Mouse (Mus musculus) macrophage (primary cell): ENCODE measurements around the gene Klhl5. TPM values are rescaled to one million over a fixed set of nuclear protein-coding genes. Genes with fewer than 3 reads are reported as not detected.

ENCODE experiments used
- H3K27ac ChIP-seq: fragments of 350-480 bp; formaldehyde crosslinking; 2 replicates; pipeline ENCODE4 v1.9.0; 2021
- H3K36me3 ChIP-seq: fragments of 350-480 bp; formaldehyde crosslinking; 2 replicates; pipeline ENCODE4 v1.9.0; 2021; ENCODE audit errors: inconsistent target
- H3K4me3 ChIP-seq: fragments of 350-480 bp; formaldehyde crosslinking; 2 replicates; pipeline ENCODE4 v1.9.0; 2021; ENCODE audit errors: inconsistent target
- H3K79me2 ChIP-seq: fragments of 350-480 bp; formaldehyde crosslinking; 2 replicates; pipeline ENCODE4 v1.9.0; 2021; ENCODE audit errors: inconsistent target
- WGBS: methylation state at CpG from one replicate; pipeline ENCODE4 v1.1.7; 2026; ENCODE audit warnings: inconsistent platforms; ENCODE audit not compliant: missing documents; 5-methylcytosine and 5-hydroxymethylcytosine counted together
- polyA plus RNA-seq: library from polyadenylated mRNA; stranded (reverse); fragments of 250-400 nt; gene quantifications from 3 replicates; pipeline ENCODE4 v1.2.4, GENCODE M21; 2018; ENCODE audit warnings: inconsistent platforms

Gene Klhl5
- polyA plus RNA-seq, 1 experiment from 2014 or later, result 46.4 TPM

DNA sequence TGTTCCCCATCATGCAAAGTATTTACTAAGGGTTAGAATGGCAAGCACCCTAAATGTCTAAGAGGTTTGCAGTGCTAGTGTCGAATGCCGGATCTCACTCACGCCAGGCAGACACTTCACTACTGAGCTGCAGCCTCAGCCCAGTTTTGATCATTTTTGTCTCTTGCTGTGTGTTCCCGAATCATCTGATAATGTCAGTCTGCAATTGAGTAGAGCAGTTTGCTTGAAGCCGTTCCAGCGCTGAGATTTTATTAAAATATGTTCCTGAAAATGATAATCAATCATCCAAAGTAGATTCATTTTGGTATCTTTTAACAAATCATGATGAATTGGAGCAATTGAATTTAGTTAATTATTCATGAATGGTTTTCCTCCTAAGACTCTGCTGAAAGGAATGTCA, 39.4 kb downstream of the Klhl5 start:
- H3K36me3 ChIP-seq, result peaks cover 90% of the 10 kb centered on the region
- H3K79me2 ChIP-seq, result no peaks in the 10 kb centered on the region
- 98% methylated on average over 6 of the region's 6 CpGs for WGBS

DNA sequence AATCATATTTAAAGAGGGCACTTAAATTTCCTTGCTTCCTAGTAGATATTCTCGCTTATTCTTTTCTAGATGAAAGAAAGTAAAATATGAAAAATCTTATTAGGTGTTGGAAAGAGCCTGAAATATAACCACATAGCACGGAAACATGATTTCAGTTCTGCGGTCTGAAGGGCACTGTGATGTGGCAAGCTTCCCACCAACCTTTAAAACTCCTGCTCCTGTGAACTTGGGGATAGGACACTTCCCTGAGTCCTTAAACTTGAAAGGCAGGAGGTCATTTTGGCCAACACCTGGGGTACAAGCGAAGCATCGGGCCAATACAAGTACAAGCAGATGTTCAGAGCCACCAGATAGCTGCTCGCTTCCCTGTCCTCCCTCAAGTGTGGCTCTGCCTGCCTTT, 42.4 kb downstream of the Klhl5 start:
- peaks cover 76% of the 10 kb centered on the region for H3K36me3 ChIP-seq
- H3K79me2 ChIP-seq, result no peaks in the 10 kb centered on the region
- no peak overlapping the region for H3K4me3 ChIP-seq
- WGBS, result 90% methylated on average over 6 of the region's 6 CpGs
- H3K27ac ChIP-seq, result no peak overlapping the region

More for the DNA sequence above, 39.4 kb downstream of the Klhl5 start:
- no peak overlapping the region for H3K4me3 ChIP-seq
- no peak overlapping the region for H3K27ac ChIP-seq

DNA sequence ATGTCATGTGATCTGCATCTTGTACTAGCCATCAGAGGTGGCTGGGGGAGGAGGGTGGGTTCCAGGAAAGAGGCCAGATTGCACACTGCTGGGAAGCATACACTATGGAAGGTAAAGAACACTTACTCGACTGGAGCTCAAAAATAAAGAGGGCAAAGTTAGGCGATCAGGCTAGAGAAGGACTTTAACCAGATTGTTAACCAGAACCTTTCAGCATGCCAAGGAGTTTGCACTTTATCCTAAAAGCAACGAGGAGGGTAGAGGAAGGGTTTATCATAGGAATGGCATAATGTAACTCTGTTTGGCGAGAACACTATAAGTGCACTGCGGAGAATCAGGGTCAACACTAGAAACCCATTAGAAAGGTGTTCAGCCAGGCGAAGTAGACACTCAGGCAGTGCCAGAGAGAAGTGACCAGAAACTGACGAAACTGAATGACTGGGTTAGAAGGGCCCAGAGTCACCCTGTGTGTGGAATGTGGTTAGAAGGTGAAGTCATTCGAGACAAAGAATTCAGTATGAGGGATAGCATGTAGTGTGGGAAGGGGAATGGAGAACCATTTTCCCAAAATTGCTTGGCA, 43.1 kb downstream of the Klhl5 start:
- Histone ChIP-seq H3K79me2 (no peaks in the 10 kb centered on the region), H3K27ac (no peak overlapping the region), H3K4me3 (no peak overlapping the region), H3K36me3 (peaks cover 69% of the 10 kb centered on the region)
- 91% methylated on average over 8 of the region's 8 CpGs for WGBS

DNA sequence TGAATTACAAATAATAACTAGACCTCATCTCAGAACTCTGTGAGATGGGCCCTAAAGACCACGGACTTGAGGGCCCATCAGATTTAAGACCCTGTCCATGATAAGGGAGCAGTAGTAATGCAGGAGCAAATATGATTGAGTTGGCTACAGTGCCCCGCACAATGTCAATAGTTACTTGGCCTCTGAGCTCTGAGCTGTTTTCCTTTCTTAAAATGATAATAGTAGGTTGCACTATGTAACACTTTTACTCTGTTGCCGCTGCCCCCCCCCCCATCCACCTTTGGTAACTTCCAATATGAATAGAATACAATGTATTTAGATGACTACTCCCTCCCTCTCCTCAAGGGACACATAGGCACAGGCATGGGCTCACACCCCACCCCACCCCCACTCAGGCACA, 43.9 kb downstream of the Klhl5 start:
- H3K27ac ChIP-seq, result no peak overlapping the region

DNA sequence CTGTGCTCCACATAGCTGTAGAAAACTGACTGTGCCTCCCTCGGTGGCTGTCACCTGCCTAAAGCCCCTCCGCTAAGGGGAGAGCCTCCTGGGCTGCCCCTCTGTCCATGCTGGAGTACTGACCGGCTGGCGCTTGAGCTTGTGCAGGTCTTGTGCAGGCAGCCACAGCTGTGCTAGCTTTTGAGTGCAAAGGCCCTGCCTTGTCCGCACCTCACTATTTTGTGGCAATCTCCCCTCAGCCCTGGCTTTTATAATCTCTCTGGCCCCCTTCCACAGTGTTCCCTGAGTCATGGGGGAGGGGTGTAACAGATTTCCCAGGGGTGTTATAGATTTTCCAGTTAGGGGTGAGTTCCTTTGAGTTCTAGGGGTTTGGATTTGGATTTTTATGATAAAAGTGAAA, 44.4 kb downstream of the Klhl5 start:
- Histone ChIP-seq H3K4me3 (no peak overlapping the region), H3K36me3 (peaks cover 67% of the 10 kb centered on the region), H3K79me2 (no peaks in the 10 kb centered on the region), H3K27ac (no peak overlapping the region)
- 94% methylated on average over 5 of the region's 5 CpGs for WGBS

More for the DNA sequence above, 43.9 kb downstream of the Klhl5 start:
- H3K79me2 ChIP-seq, result no peaks in the 10 kb centered on the region
- peaks cover 68% of the 10 kb centered on the region for H3K36me3 ChIP-seq
- no peak overlapping the region for H3K4me3 ChIP-seq
- WGBS, result 100% methylated on average over 3 of the region's 3 CpGs

DNA sequence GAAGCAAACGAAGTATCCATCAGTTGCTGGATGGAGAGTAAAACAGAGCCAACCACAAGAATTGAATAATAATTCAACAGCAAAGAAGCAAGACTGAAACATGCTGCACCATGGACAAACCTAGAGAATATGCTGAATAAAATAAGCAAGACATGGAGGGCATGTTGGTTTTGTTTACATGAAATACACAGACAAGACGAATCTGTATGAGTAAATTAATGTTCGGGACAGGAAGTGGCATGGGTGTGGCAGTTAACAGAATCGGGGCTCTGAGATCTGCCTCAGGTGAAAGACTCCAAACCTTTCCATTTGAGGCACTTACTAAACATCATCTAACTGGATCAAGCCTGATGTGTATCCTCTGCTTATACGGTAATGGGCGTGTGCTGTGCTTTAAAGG, 46.9 kb downstream of the Klhl5 start:
- H3K36me3 ChIP-seq, result peaks cover 42% of the 10 kb centered on the region
- H3K4me3 ChIP-seq, result no peak overlapping the region
- H3K27ac ChIP-seq, result no peak overlapping the region
- 91% methylated on average over 6 of the region's 6 CpGs for WGBS
- no peaks in the 10 kb centered on the region for H3K79me2 ChIP-seq

DNA sequence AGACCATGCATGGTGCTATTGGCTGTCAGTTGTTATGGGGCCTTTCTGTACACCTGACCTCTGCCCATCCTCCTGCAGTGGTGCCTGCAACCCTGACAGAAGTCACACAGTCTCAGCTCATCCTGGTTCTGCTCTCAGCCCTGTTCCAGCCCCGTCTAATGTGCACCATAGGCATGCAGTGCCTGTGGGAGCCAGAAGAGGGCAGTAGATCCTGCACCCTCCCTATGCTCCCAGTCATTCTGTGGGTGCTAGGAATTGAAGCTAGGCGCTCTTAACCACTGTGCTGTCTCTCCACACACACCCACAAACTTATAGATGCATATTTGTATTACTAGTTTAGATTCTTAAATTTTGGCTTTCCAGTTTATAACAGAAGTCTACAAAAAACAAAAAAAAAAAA, 49.5 kb downstream of the Klhl5 start:
- Histone ChIP-seq H3K79me2 (no peaks in the 10 kb centered on the region), H3K4me3 (no peak overlapping the region), H3K27ac (no peak overlapping the region), H3K36me3 (peaks cover 44% of the 10 kb centered on the region)
- WGBS, result 86% methylated on average over 2 of the region's 2 CpGs

DNA sequence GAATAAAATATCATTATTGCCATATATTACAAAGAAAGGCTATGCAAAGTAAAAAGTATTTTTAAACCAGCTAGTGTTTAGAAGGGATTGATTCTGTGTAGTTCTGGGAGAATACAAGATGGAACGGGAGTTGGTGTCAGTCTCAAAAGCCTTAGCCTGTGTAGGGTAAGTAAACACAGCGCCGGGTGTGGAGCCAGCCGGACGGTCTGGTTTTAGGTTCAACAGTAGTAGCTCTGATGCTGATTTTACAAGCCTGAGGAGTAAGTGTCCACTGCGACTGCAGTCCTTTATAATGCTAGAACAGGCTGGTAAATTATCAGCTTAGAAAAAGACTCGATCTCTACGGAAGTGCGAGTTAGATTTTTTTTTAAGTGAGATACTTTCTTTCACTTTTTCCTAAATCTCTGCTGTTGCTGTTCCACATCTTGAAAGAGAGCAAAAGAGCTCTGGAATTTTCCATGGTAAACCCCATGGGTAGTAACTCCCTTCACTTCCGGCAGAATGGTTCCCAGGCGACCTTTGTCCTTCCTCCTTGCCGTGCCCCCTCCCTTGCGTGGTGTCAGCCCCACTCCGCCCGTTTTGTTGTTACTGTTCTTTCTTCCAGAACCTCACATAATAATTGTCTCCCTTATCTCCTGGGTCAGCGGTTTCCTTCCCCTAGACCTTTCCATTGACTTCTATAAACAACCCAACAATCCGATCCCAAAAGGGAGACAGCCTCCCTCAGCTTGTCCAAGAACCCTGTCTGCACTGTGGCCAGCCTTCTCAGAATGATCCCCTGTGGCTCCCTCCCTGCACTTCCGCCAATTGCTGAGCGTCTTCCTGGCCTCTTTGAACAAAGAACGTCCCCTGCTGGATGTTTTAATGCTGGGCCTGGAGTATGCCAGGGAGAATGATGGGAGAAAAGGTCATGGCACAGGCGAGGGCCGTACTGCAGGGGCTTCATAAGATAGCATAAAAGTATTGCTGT, 50.4 kb downstream of the Klhl5 start:
- Histone ChIP-seq H3K36me3 (peaks cover 49% of the 10 kb centered on the region), H3K27ac (no peak overlapping the region)

DNA sequence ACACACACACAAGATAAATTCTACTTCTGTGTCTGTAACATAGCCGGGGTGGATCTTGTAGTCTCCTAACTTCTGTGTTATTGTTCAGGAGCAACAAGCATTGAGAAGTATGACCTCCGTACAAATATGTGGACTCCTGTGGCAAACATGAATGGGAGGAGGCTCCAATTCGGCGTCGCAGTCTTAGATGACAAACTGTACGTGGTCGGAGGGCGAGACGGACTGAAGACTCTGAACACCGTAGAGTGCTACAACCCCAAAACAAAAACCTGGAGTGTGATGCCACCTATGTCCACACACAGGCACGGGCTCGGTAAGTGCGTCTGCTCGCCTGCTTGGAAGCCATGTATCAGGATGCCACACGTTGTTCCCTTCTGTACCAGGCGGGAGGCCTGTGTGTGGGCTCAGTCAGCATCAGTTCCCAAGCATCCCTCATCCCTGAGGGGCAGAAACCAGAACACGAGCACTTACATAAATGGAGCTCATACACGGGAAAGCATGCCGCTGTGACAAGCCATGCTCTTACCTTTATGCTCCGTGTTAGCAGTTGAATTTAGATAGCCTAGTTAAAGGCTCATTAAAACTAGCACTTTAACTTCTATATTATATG, 51.5 kb downstream of the Klhl5 start:
- H3K36me3 ChIP-seq, result peaks cover 54% of the 10 kb centered on the region
- 92% methylated on average over 19 of the region's 20 CpGs for WGBS

More for the DNA sequence above, 50.4 kb downstream of the Klhl5 start:
- Histone ChIP-seq H3K4me3 (no peak overlapping the region), H3K79me2 (no peaks in the 10 kb centered on the region)
- WGBS, result 85% methylated on average over 22 of the region's 22 CpGs

DNA sequence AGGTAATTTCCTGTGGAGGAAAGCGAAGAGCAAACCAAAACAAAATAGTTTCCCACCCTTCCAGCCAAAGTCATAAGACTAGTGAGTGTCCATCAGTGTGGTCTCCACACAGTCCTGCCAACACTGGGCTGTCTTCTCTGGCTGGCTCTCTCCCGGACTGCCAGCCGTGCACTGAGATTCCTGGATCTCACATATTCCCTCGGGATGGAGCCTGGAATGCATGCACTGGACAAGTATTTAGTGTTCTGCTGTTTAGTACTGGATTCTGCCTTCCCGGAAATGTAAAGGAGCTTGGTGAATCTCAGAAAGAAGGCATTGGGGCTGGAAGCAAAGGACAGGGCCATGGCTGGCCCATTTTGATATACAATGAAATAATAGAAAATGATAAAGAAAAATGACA, 55.7 kb downstream of the Klhl5 start:
- WGBS, result 93% methylated on average over 5 of the region's 5 CpGs
- Histone ChIP-seq H3K79me2 (no peaks in the 10 kb centered on the region), H3K27ac (no peak overlapping the region), H3K36me3 (peaks cover 68% of the 10 kb centered on the region), H3K4me3 (no peak overlapping the region)

More for the DNA sequence above, 51.5 kb downstream of the Klhl5 start:
- Histone ChIP-seq H3K27ac (no peak overlapping the region), H3K79me2 (no peaks in the 10 kb centered on the region), H3K4me3 (no peak overlapping the region)

DNA sequence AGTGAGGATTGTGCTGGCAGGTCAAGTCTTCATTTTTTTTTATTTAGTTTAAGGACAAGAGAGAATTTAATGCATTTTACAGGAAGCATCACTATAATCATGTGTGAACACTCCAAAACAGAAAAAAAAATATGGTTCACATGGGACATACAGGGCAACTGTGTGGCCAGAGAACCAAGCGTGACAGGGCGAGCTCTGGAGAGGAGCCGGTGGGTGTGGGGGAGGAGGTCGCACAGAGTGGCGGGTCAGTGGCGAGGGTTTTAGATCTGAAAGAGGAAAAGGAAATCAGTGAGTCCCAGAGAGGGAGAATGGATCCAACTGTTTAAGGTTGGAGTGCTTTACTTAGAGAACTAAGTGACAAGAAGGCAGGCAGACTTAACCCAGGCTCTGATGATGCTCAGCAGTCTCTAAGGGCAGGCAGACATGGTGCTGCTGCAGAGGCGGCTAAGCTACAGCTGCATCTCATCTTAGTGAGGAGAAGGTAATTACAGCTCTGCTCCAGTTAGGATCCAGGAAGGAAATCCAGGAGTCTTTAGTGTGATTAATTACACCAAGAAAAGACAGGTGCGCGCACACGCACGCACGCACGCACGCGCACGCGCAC, 56.3 kb downstream of the Klhl5 start:
- 96% methylated on average over 16 of the region's 17 CpGs for WGBS
- Histone ChIP-seq H3K4me3 (no peak overlapping the region), H3K27ac (no peak overlapping the region), H3K79me2 (no peaks in the 10 kb centered on the region), H3K36me3 (peaks cover 68% of the 10 kb centered on the region)

DNA sequence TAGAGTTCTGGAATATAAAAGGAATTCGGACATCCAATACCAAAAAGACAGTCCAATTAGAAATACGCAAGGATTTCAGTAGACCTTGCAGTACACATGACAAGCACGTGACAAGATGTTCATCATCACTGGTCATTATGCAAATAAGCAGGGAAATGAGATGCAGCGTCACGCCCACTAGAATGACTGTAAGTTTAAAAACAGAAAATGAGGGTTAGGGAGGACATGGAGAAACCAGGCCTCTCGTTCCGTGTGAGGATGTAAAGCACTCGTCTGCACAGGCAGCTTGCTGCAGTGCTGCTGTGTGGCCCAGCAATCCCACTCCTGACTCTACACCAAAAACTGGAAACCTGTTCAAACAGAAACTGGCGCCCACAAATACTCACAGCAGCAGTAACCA, 62.9 kb downstream of the Klhl5 start:
- H3K27ac ChIP-seq, result no peak overlapping the region
- H3K36me3 ChIP-seq, result peaks cover 17% of the 10 kb centered on the region
- H3K4me3 ChIP-seq, result no peak overlapping the region
- H3K79me2 ChIP-seq, result no peaks in the 10 kb centered on the region
- WGBS, result 93% methylated on average over 9 of the region's 9 CpGs

DNA sequence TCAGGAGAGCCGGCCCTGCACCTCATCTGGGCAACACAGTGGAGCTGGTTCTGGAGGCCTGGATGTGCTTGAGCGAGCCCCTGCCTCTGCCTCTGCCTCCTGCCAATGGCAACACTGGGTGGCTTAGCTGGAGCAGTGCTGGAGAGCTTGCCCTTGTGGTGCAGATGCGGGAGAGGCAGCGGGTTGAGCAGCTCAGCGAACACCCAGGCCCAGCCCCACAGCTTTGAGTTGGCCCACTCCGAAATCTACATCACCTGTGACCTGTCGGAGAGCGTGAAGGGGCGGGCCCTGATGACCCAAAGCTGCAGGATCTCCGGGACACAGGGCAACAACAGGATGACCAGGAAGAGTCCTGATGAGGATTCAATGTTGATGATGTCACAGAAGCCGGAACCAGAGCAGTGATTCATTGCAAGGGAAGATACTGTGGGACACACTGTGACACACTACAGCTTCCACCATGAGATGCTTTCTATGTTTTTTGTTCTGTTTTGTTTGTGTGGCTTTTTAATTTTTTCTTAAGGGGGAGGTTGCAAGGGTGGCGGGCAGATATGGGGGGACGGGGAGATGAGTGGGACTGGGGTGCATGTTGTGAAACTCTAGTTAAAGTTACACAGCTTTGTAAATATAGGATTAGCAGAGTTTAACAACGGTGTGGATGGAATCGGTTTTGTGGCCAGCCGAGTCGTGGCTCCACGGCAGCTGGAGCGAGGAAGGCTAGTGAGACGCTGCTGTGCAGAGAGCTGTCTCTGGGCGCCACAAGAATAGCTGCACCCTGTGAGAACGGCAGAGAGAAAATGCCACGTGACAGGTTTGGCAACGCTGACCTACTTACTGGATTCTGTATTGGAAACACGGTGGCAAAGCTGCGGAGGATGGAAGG, 67.9 kb downstream of the Klhl5 start:
- H3K4me3 ChIP-seq, result no peak overlapping the region

More for the DNA sequence above, 67.9 kb downstream of the Klhl5 start:
- 91% methylated on average over 26 of the region's 26 CpGs for WGBS
- no peaks in the 10 kb centered on the region for H3K36me3 ChIP-seq
- H3K79me2 ChIP-seq, result no peaks in the 10 kb centered on the region
- no peak overlapping the region for H3K27ac ChIP-seq
